Mouse (Mus musculus): ENCODE data around the gene Pip4p1. TPM values are rescaled to one million over a fixed set of nuclear protein-coding genes. Genes with fewer than 3 reads are reported as not detected.
"Not testable (repeated sequence)": the region's sequence is repeated elsewhere in the genome, so short reads cannot be mapped to it uniquely, and the experiment has no call there.

The Pip4p1 gene
- total RNA-seq, 2 experiments from 2014 or later: 92.3 to 102 TPM

DNA sequence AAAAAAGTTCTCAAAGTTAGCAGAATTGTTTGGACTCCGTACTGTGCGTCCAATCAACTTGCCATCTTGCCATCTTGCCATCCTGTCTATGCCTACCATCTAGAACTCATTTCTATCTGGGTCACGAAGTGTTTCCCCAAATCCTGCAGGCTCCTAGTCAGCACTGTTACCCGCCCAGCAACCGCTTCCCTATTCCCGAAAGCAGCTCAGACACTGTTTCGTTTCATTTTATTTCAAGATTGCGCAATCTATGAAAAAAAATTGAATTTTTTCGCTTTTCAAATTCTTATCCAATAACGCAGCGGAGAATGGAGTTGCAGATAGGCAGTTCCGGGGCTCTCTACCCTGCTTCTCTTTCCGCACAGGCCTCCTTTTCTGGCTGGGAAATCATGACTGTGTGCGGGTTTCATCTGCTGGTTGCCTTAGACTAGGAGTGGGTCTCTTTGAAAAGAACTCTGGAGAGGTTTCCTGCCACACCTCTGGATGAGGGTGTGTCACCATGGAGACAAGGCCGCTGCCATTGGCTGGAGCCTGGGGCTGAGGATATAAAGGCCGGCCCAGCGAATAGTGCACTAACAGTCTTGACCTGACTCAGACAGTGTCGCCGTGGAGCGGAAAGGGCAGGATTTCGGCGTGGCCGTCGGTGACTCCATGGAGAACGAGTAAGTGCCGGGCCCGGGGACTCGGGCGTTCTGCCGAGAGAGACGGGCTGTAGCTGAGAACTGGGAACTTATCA is 13.4 kb upstream of the Pip4p1 start, which contains the start of gene Gm49342:
Gene Gm49342, plus strand, starts transcription at position 586 of the 736 bp plus-strand sequence.
- peak; percentile 80 to 86 for DNase-seq (ENCODE audit: low spot score in 2 of 2)

GRCm38 (mm10) chr14:50938940-50939339 is 8.3 kb upstream of the Pip4p1 start:
- DNase-seq (ENCODE audit: low spot score in 2 of 2): no peak

- no peak for DNase-seq (ENCODE audit: low spot score in 2 of 2)
Observed at GRCm38 (mm10) chr14:50938119-50938908, 7.7 kb upstream of the Pip4p1 start.

- DNase-seq (ENCODE audit: low spot score in 2 of 2): no peak
Observed at GRCm38 (mm10) chr14:50936649-50937048, 6.0 kb upstream of the Pip4p1 start.

- no peak for DNase-seq (ENCODE audit: low spot score in 2 of 2)
Observed at GRCm38 (mm10) chr14:50931493-50932020, 901 bp upstream of the Pip4p1 start.

- peak in 1 of 2 experiments; percentile 48 for DNase-seq (ENCODE audit: low spot score in 2 of 2)
Observed at GRCm38 (mm10) chr14:50930377-50930753, 291 bp downstream of the Pip4p1 start.

DNA sequence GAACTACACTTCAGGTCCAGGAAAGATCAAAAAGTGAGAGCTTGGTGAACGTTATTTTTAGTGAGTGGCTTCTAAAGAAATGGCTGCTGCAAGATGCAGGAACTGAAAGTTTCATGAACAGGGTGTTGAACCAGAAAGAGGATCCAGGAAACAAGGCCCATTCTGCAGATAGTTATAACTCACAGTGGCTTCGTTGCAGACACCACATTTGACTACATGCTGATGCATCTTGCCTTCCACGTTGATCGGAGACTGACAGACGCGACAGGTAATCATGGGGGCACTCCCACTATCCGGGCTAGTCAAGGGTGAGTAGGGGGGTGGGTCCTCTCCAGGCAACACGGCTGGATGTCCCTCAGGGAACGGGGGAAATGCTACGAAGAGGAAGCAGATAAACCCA is 705 bp downstream of the Pip4p1 start:
- DNase-seq (ENCODE audit: low spot score in 2 of 2): no peak

- no peak for DNase-seq (ENCODE audit: low spot score in 2 of 2)
Observed at GRCm38 (mm10) chr14:50927366-50927765, 3.3 kb downstream of the Pip4p1 start.

- no peak for DNase-seq (ENCODE audit: low spot score in 2 of 2)
Observed at GRCm38 (mm10) chr14:50925111-50925920, 5.3 kb downstream of the Pip4p1 start.

- DNase-seq (ENCODE audit: low spot score in 2 of 2): peak; percentile 94 to 97
Observed at GRCm38 (mm10) chr14:50924281-50925064, 6.2 kb downstream of the Pip4p1 start, which contains the start of the genes Osgep and Apex1. Gene Osgep (minus strand): TSS chr14:50924893. Gene Apex1 (plus strand): TSS chr14:50924968.

DNA sequence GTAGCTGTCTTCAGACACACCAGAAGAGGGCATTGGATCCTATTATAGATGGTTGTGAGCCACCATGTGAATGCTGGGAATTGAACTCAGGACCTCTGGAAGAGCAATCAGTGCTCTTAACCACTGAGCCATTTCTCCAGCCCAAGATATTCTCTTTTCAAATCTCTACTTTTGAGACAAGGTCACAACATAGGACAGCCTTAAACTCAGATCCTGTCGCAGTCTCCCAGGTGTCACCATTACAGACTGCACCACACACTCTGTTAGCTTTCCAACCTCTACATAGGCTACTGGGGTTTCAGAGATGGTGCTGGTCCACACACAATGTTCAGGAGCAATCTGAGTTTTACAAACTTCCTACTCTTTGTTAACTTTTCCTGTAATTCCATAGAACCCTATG is 7.2 kb downstream of the Pip4p1 start:
- DNase-seq (ENCODE audit: low spot score in 2 of 2): not testable (repeated sequence)

DNA sequence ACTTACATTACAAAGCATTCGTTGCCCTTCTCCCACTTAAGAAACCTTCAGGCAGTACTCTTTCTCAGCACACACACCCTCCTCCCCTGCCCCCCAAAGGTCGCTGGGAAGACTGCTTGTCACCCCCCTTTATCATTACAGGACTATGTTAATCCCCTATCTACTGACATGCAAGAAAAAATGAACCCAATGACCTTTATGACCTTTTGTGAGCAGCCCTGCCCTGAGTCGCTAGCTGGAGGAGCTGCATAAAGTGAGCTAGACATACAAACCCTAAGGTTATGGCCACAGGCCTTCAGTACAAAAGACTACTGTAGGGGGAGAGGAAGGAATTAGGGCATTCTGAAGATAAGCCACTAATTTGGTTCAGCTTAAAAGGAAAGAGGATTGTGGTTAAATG is 19.3 kb downstream of the Pip4p1 start:
- DNase-seq (ENCODE audit: low spot score in 2 of 2): no peak

GRCm38 (mm10) chr14:50908126-50908525 is 22.5 kb downstream of the Pip4p1 start:
- no peak for DNase-seq (ENCODE audit: low spot score in 2 of 2)

DNA sequence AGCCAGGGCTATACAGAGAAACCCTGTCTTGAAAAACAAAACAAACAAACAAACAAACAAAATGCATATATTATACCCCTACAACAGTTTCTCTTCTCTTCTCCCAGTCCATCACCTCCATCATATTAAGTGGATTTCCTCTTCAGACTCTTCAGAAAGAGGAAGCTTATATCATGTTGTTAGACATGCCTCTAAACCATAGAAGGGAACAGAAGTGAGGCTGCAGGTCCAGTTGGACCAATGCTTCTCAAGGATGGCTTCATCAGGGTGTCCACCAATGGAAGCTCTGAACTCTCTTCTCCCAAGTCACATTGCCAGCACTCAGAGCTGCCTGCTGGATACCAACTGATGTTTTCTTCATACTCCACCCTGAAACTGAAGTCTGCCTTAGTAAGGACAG is 25.3 kb downstream of the Pip4p1 start:
- not testable (repeated sequence) for DNase-seq (ENCODE audit: low spot score in 2 of 2)

GRCm38 (mm10) chr14:50904828-50905129 is 25.9 kb downstream of the Pip4p1 start:
- no peak for DNase-seq (ENCODE audit: low spot score in 2 of 2)

DNA sequence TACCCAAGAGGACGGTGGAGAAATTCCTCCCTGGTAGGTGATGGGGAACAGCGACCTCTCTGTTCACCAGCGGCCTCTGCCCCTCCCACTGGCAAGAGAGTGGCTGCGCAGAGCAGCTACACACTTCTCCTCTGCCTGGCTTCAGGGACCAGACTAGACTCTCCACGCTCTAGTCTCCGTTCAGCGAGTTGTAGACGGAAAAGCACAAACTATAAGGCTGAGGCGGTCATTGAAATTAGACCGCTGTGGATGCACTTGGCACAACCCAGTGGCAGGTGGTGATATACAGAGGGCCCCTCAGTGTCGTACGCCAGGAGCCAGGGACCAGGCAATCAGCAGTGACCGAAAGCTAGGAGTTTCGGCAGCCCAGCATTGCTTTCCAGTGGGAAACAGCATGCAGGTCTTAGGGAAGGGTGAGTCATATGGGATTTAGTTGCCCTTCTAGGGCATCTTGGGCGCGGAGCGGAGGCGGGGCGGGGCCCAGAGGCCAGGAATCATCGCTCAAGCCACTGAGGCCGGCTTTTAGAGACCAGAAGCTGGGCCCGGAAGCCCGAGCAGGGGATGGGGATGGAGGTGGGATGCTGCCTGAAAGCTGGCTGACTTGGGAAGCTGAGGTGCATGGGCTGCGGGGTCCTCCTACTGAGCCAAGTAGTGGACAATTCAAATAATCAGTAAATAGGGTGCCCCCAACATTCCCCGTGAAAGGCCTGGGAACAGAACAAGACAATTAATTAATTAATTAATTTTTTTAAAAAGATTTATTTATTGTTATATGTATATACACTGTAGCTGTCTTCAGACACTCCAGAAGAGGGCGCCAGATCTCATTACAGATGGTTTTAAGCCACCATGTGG is 26.5 kb downstream of the Pip4p1 start:
- peak in 1 of 2 experiments; percentile 16 for DNase-seq (ENCODE audit: low spot score in 2 of 2)

GRCm38 (mm10) chr14:50897992-50898391 is 32.7 kb downstream of the Pip4p1 start:
- not testable (repeated sequence) for DNase-seq (ENCODE audit: low spot score in 2 of 2)

- no peak for DNase-seq (ENCODE audit: low spot score in 2 of 2)
Observed at GRCm38 (mm10) chr14:50897374-50897765, 33.3 kb downstream of the Pip4p1 start, which contains the start of gene Klhl33. Gene Klhl33 (minus strand): TSS chr14:50897507.

- DNase-seq (ENCODE audit: low spot score in 2 of 2): peak; percentile 40 to 49
Observed at GRCm38 (mm10) chr14:50896747-50897373, 33.8 kb downstream of the Pip4p1 start.
